Mouse (Mus musculus) E14TG2a.4 (cell line): ENCODE data around the gene Tex33.

Source experiments
- H3K27me3 ChIP-seq: 2 replicates; pipeline ENCODE4 v1.6.1; 2014; ENCODE audit warnings: low read length, control low read depth; ENCODE audit not compliant: insufficient read depth
- H3K36me3 ChIP-seq: 2 replicates; pipeline ENCODE4 v1.6.1; 2014; ENCODE audit warnings: low read length, control low read depth; ENCODE audit not compliant: insufficient read depth
- H3K4me1 ChIP-seq: replicated peaks from 2 replicates; pipeline ENCODE4 v1.6.1; 2014; ENCODE audit warnings: low read depth, low read length, control low read depth
- H3K4me3 ChIP-seq: replicated peaks from 2 replicates; pipeline ENCODE4 v1.5.1; 2014; ENCODE audit warnings: mild to moderate bottlenecking, low read length
- H3K9me3 ChIP-seq: 2 replicates; pipeline ENCODE4 v1.6.1; 2014; ENCODE audit warnings: low read length, control low read depth
- CTCF ChIP-seq: conservative IDR thresholded peaks from 2 replicates; pipeline ENCODE4 v1.5.1; 2014; ENCODE audit warnings: low read length
- NANOG ChIP-seq: IDR thresholded peaks from 2 replicates; pipeline ENCODE4 v1.6.1; 2014; ENCODE audit warnings: borderline replicate concordance, low read length, mixed read lengths
- POU5F1 ChIP-seq: IDR thresholded peaks from 2 replicates; pipeline ENCODE4 v1.6.1; 2014; ENCODE audit warnings: low read length, borderline replicate concordance

Gene Tex33

DNA sequence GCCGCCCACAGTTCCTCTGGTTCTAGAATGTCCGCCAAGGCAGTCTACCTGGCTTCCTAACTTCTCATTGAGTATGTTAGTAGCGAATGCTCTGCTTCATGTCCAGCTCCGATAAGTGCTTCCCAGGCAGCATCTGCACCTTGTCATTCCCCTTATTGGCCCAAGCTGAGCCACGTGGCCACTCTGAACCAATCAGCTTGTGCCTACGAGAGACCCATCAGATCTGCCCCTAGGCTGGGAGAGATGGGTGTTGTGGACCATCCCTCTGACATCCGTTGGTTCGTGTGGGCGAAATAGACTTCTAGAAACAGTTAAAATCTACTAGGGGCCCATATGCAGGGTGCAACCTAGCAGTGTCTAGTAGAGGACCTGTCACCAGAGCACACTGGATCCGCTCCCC lies 17.9 kb downstream of the Tex33 start:
- TF ChIP-seq POU5F1 (no peak), NANOG (no peak), CTCF (no peak)
- Histone ChIP-seq H3K36me3 (no peaks in the 10 kb centered on the region), H3K9me3 (no peaks in the 10 kb centered on the region)

DNA sequence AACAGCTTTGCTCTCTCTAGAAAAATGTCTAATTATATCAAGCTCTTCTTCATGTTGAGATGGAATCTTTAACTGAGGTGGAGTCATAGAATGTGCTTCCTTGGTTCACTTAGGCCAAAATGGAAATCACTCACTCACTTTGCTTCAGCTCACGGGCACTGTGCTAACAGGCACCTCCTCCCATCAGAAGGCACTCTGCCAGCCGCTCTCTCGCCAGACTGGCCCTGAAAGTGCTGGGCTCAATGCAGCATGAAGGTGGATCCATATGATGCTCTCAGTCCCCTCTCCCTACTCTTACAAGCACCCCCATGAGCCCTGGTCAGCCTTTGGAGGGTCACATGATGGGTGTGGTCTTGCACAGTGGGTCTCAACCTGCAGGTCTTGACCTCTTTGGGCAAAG lies 21.5 kb downstream of the Tex33 start:
- no peak for TF ChIP-seq POU5F1
- TF ChIP-seq CTCF: no peak
- TF ChIP-seq NANOG: no peak
- Histone ChIP-seq H3K4me1 (peaks cover 5% of the 10 kb centered on the region; the same call in 1 of the 2 replicates), H3K36me3 (no peaks in the 10 kb centered on the region), H3K9me3 (no peaks in the 10 kb centered on the region), H3K27me3 (peaks cover 27% of the 10 kb centered on the region), H3K4me3 (no peak overlapping the region)

More for the DNA sequence above, 17.9 kb downstream of the Tex33 start:
- H3K4me1 ChIP-seq: peaks cover 15% of the 10 kb centered on the region
- H3K4me3 ChIP-seq: no peak overlapping the region
- H3K27me3 ChIP-seq: 0 out of 2 replicates have a peak, but pooled peaks cover 5% of the 10 kb centered on the region

DNA sequence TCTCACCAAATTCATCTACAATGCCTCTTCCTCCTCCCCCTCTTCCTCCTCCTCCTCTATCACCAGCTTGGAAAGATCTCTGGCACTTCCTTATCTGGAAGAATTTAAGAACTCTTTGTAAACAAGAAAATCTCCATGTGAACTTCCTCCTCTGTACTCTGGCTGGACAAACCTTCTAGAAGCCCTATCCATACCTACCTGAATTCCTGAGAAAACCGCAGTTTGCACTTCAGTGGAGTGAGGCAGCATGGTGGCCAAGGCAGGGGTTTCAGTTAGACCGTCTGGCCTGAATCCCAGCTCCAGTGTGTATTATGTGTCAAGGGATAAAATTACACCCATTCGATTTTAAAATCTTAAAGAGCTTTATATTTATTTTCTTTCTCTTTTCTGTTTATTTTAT lies 22.9 kb downstream of the Tex33 start:
- Histone ChIP-seq H3K36me3 (no peaks in the 10 kb centered on the region), H3K27me3 (peaks cover 39% of the 10 kb centered on the region), H3K4me1 (no peaks in the 10 kb centered on the region), H3K9me3 (no peaks in the 10 kb centered on the region), H3K4me3 (no peak overlapping the region)
- TF ChIP-seq POU5F1 (no peak), NANOG (no peak), CTCF (no peak)

DNA sequence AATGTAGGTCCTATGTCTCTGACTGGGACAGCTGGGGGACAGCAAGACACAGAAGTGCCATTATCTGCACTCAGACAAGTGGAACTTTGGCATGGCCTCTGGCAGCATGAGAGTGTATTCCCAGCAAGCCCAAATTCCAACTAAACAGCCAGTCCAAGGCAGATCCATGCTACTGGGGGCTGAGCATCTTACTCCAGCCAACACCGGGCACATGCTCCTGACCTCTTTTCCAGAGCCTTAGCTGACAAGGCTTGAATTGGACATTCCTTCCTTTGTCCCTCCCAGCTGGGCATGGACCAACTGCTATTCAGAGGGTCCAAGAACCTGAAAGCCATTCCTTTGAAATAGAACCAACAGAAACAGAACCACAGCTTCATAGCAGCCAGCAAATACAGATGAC lies 26.1 kb downstream of the Tex33 start:
- no peaks in the 10 kb centered on the region for H3K4me1 ChIP-seq
- H3K36me3 ChIP-seq: no peaks in the 10 kb centered on the region
- H3K9me3 ChIP-seq: no peaks in the 10 kb centered on the region
- H3K4me3 ChIP-seq: no peak overlapping the region
- TF ChIP-seq CTCF (no peak), NANOG (no peak), POU5F1 (no peak)
- peaks cover 53% of the 10 kb centered on the region for H3K27me3 ChIP-seq

DNA sequence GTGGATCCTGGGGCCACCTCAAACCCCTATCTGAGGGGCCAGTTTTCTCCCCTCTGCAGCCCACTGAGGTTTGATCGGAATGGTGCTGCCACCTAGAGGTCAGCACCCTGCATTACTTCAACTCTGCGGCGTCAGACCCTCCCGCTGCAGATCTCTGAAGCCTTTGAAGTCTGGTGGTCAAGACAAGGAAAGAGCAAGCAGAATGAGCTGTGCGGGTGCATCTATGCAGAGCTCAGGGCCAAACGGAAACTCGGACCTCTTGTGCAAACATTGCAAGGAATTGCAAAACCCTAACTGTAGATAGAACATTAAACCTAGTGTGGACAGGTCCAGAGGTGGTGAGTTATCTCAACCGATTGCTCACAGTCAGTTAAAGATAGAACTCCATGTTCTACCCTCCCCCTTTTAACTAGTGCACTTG lies 26.8 kb downstream of the Tex33 start:
- Histone ChIP-seq H3K4me3 (no peak overlapping the region), H3K4me1 (no peaks in the 10 kb centered on the region)
- TF ChIP-seq NANOG: no peak
- peak; percentile 79 for TF ChIP-seq CTCF
- TF ChIP-seq POU5F1: no peak

DNA sequence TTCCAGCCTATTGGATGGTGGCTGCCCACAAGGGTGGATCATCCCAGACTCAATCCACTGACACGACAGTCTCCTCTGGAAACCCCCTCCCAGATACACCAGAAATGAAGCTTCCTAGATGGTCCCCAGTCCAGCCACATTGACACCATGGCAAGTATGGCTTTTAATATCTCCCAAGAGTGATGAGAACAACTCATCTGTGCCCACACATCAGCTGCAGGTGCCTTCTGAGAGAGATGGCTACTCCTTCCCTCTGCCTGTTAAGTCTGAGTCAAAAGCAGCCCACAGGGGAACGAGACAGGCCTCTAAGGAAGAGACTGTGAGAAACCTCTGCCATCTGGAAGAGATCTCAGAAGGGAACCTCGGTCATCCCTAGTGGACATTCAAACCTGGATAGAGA lies 27.9 kb downstream of the Tex33 start:
- H3K27me3 ChIP-seq: peaks cover 50% of the 10 kb centered on the region
- no peak for TF ChIP-seq NANOG
- TF ChIP-seq CTCF: no peak
- TF ChIP-seq POU5F1: no peak
- H3K4me1 ChIP-seq: no peaks in the 10 kb centered on the region
- H3K4me3 ChIP-seq: no peak overlapping the region
- no peaks in the 10 kb centered on the region for H3K9me3 ChIP-seq
- no peaks in the 10 kb centered on the region for H3K36me3 ChIP-seq

More for the DNA sequence above, 26.8 kb downstream of the Tex33 start:
- no peaks in the 10 kb centered on the region for H3K36me3 ChIP-seq
- H3K27me3 ChIP-seq: peaks cover 53% of the 10 kb centered on the region
- no peaks in the 10 kb centered on the region for H3K9me3 ChIP-seq

DNA sequence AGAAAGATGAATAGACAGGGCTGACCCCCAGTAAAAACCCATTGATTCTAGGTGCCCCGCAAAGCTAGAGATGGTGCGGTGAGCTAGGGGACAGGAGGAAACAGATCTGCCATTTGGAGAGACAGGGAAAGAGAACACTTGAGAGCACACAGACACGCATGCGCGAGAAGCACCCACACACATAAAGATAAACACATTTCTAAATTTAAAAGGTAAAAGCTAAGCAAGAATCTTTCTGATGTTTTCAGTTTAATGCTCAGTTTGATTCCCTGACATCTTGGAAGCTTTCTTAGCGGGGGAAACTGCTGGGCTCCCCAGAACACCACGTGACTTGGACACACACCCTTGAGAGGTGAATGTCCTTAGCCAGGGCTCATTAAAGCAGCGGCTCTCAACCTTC lies 28.8 kb downstream of the Tex33 start:
- TF ChIP-seq NANOG: no peak
- no peak for TF ChIP-seq POU5F1
- no peak for TF ChIP-seq CTCF
- H3K9me3 ChIP-seq: no peaks in the 10 kb centered on the region
- no peaks in the 10 kb centered on the region for H3K36me3 ChIP-seq

DNA sequence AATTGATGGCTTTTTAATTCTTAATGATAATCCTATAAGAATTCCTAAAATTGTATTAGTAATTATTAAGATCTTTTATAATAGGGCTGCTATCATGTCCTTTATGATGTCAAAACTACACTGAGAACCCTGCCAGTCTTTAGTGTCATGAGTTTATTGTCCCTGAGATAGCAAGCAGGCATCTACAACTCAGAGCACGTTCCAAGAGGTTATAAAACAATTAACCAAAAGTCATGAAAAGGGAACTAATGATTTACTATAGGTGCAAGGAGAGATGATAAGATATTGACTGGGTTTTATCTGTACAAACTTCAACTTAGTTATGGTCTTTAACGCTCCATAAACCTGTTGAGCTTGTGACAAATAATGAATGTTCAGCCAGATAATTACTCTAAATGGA lies 29.8 kb downstream of the Tex33 start:
- H3K27me3 ChIP-seq: peaks cover 42% of the 10 kb centered on the region
- TF ChIP-seq NANOG (no peak), CTCF (no peak), POU5F1 (no peak)

More for the DNA sequence above, 28.8 kb downstream of the Tex33 start:
- peaks cover 45% of the 10 kb centered on the region for H3K27me3 ChIP-seq
- no peaks in the 10 kb centered on the region for H3K4me1 ChIP-seq
- no peak overlapping the region for H3K4me3 ChIP-seq

DNA sequence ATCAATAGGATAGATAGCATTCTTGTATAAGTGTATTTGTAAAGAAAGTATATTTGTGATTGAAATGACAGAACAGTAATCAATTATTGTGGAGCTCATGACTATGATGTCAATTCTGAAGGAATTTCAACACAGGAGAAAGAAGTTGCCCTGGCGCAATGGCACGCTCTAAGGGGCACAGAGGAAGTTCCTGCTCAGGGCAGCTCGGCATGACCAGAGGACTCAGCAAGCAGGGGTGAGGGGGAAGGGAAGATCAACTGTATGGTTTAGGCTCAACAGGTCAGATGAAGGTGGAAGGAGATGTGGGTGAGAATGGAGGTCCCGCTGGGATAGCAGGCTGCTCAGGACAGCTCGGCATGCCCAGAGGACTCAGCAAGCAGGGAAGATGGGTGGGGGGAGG lies 40.2 kb downstream of the Tex33 start:
- Histone ChIP-seq H3K27me3 (no peaks in the 10 kb centered on the region), H3K4me1 (peaks cover 4% of the 10 kb centered on the region; the same call in 1 of the 2 replicates), H3K4me3 (no peak overlapping the region), H3K9me3 (no peaks in the 10 kb centered on the region), H3K36me3 (no peaks in the 10 kb centered on the region)
- TF ChIP-seq NANOG (no peak), CTCF (no peak), POU5F1 (no peak)

More for the DNA sequence above, 29.8 kb downstream of the Tex33 start:
- H3K36me3 ChIP-seq: no peaks in the 10 kb centered on the region
- no peak overlapping the region for H3K4me3 ChIP-seq
- no peaks in the 10 kb centered on the region for H3K9me3 ChIP-seq
- no peaks in the 10 kb centered on the region for H3K4me1 ChIP-seq
